Mouse (Mus musculus): Measurements from ENCODE around the gene Mfap2. TPM values are rescaled to one million over a fixed set of nuclear protein-coding genes. Genes with fewer than 3 reads are reported as not detected.

The Mfap2 gene
- polyA plus RNA-seq, 1 experiment from 2014 or later = 247 TPM

- H3K9ac ChIP-seq (ENCODE audit: low read length) = no peak overlapping the region
- 58% methylated on average over 9 of the region's 9 CpGs for WGBS
- peaks cover 2% of the 10 kb centered on the region; the same call in 1 of the 2 replicates for H3K36me3 ChIP-seq (ENCODE audit: control insufficient read depth, insufficient read depth, low read length)
- no peaks in the 10 kb centered on the region for H3K4me1 ChIP-seq (replicated peaks; ENCODE audit: control insufficient read depth, insufficient read depth)
- DNase-seq (ENCODE audit: low spot score) = no peak
- H3K27ac ChIP-seq (replicated peaks) = peak overlapping the region; percentile 70; the same call in 1 of the 2 replicates
- no peak overlapping the region for H3K4me2 ChIP-seq (replicated peaks; ENCODE audit: low read depth)
- H3K9me3 ChIP-seq (ENCODE audit: control insufficient read depth, low read length) = no peaks in the 10 kb centered on the region
- H3K4me3 ChIP-seq (ENCODE audit: low read depth, low read length) = no peak overlapping the region
- H3K27me3 ChIP-seq (ENCODE audit: control insufficient read depth, insufficient read depth, low read length) = no peaks in the 10 kb centered on the region
- no peak for ATAC-seq (ENCODE audit: low FRiP score, low TSS enrichment)
- TF ChIP-seq EP300 (optimal IDR thresholded peaks at IDR 0.05) (no peak), CTCF (IDR thresholded peaks at IDR 0.05; ENCODE audit: low read depth) (no peak)
Observed at GRCm38 (mm10) chr4:140963941-140964597, 46.1 kb upstream of the Mfap2 start.

GRCm38 (mm10) chr4:140964620-140965019, 45.6 kb upstream of the Mfap2 start:
- Histone ChIP-seq H3K27me3 (ENCODE audit: control insufficient read depth, insufficient read depth, low read length) (no peaks in the 10 kb centered on the region), H3K36me3 (ENCODE audit: control insufficient read depth, insufficient read depth, low read length) (peaks cover 2% of the 10 kb centered on the region; the same call in 1 of the 2 replicates), H3K9me3 (ENCODE audit: control insufficient read depth, low read length) (no peaks in the 10 kb centered on the region), H3K27ac (replicated peaks) (no peak overlapping the region), H3K4me1 (replicated peaks; ENCODE audit: control insufficient read depth, insufficient read depth) (no peaks in the 10 kb centered on the region), H3K9ac (ENCODE audit: low read length) (no peak overlapping the region), H3K4me2 (replicated peaks; ENCODE audit: low read depth) (no peak overlapping the region), H3K4me3 (ENCODE audit: low read depth, low read length) (no peak overlapping the region)
- TF ChIP-seq CTCF (IDR thresholded peaks at IDR 0.05; ENCODE audit: low read depth) (peak; percentile 92), EP300 (optimal IDR thresholded peaks at IDR 0.05) (no peak)
- DNase-seq (ENCODE audit: low spot score) (peak; percentile 74), ATAC-seq (ENCODE audit: low FRiP score, low TSS enrichment) (no peak)
- 14% methylated on average over 7 of the region's 7 CpGs for WGBS

DNA sequence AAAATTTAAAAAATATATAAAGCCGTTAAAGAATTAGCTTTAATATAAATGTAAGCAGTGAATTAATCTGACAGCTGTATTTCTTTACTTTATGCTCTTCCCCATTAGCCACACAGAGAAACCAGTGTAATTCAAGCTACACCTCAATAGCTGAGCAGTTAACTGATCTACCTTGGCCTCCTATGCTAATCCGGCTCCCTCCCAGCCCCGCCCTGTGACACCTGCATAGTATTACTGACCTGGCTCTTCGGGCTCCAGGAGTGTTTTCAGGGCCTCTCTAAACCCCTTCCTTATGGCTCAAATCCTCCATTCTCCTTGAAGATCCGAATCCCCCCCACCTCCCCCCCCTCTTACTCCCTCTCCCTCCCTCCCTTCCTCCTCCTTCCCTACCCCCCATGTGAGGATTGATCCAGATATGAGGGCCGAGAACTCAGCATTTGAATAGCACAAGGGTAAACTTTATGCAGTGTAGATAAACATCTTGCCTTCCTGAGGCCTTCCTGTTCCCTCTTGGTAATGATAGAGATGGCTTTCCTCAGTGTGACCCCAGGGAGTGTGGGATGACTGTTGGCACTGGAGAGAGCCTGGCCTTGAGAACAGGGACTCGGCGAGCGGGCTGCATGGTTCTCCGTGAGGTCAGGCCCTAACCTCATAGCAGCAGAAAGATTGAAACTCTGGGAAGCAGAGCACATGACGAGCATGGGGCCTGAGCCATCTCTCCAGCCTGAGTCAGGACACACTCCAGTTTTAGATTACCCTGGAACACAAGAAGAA, 42.6 kb upstream of the Mfap2 start:
- Histone ChIP-seq H3K9ac (ENCODE audit: low read length) (no peak overlapping the region), H3K36me3 (ENCODE audit: control insufficient read depth, insufficient read depth, low read length) (peaks cover 12% of the 10 kb centered on the region), H3K27ac (replicated peaks) (no peak overlapping the region), H3K4me3 (ENCODE audit: low read depth, low read length) (no peak overlapping the region), H3K9me3 (ENCODE audit: control insufficient read depth, low read length) (no peaks in the 10 kb centered on the region), H3K27me3 (ENCODE audit: control insufficient read depth, insufficient read depth, low read length) (no peaks in the 10 kb centered on the region), H3K4me1 (replicated peaks; ENCODE audit: control insufficient read depth, insufficient read depth) (no peaks in the 10 kb centered on the region), H3K4me2 (replicated peaks; ENCODE audit: low read depth) (no peak overlapping the region)
- TF ChIP-seq CTCF (IDR thresholded peaks at IDR 0.05; ENCODE audit: low read depth) (no peak), EP300 (optimal IDR thresholded peaks at IDR 0.05) (no peak)
- 70% methylated on average over 11 of the region's 11 CpGs for WGBS
- DNase-seq (ENCODE audit: low spot score) (no peak), ATAC-seq (ENCODE audit: low FRiP score, low TSS enrichment) (no peak)

DNA sequence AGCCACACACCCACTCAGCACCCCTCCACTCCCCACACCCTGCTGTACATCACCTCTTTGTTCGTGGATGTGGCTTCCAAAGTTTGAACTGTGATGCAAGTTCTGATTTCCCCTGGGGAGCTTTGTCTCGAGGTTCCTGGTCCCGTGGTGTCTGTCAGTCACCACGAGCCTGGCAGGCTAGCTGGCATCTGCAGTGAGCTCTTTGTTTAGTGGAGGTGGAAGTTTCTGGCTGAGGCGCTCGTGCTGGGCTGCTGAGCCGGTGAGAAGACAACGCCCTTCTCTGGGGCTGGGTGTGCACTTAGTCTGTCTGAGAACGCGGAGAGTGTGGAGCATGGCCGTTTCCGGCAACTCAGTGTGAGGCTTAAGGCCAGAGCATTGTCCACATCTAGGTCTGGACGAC, 38.5 kb upstream of the Mfap2 start:
- H3K4me2 ChIP-seq (replicated peaks; ENCODE audit: low read depth) = no peak overlapping the region
- no peaks in the 10 kb centered on the region for H3K4me1 ChIP-seq (replicated peaks; ENCODE audit: control insufficient read depth, insufficient read depth)
- DNase-seq (ENCODE audit: low spot score) (peak; percentile 35), ATAC-seq (ENCODE audit: low FRiP score, low TSS enrichment) (peak; percentile 52; the same call in 1 of the 2 replicates)
- H3K4me3 ChIP-seq (ENCODE audit: low read depth, low read length) = no peak overlapping the region
- peaks cover 33% of the 10 kb centered on the region for H3K36me3 ChIP-seq (ENCODE audit: control insufficient read depth, insufficient read depth, low read length)
- TF ChIP-seq CTCF (IDR thresholded peaks at IDR 0.05; ENCODE audit: low read depth) (no peak), EP300 (optimal IDR thresholded peaks at IDR 0.05) (no peak)
- no peaks in the 10 kb centered on the region for H3K27me3 ChIP-seq (ENCODE audit: control insufficient read depth, insufficient read depth, low read length)
- 74% methylated on average over 13 of the region's 13 CpGs for WGBS
- H3K9ac ChIP-seq (ENCODE audit: low read length) = no peak overlapping the region
- H3K9me3 ChIP-seq (ENCODE audit: control insufficient read depth, low read length) = no peaks in the 10 kb centered on the region
- H3K27ac ChIP-seq (replicated peaks) = no peak overlapping the region

DNA sequence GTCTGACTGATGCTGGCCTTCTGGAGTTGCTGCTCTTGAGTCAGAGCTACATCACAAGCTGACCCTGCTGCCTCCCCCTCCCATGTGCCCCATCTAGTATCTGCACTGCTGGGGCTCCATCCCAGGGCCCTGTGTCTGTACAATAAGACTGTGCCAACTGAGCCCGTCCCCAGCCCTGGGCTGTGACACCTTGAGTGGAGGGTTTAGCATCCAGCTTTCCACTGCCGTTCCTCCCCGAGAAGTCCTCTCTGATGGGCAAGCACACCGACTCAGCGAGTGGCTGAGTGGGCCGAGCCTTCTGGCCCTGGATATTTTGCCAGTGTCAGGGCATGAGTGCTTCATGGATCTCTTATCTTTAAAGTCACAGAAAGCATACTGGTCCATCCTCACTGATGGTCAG, 35.8 kb upstream of the Mfap2 start:
- Histone ChIP-seq H3K27ac (replicated peaks) (no peak overlapping the region), H3K27me3 (ENCODE audit: control insufficient read depth, insufficient read depth, low read length) (no peaks in the 10 kb centered on the region), H3K9me3 (ENCODE audit: control insufficient read depth, low read length) (no peaks in the 10 kb centered on the region), H3K4me1 (replicated peaks; ENCODE audit: control insufficient read depth, insufficient read depth) (no peaks in the 10 kb centered on the region), H3K4me3 (ENCODE audit: low read depth, low read length) (no peak overlapping the region), H3K9ac (ENCODE audit: low read length) (no peak overlapping the region), H3K4me2 (replicated peaks; ENCODE audit: low read depth) (no peak overlapping the region), H3K36me3 (ENCODE audit: control insufficient read depth, insufficient read depth, low read length) (peaks cover 36% of the 10 kb centered on the region)
- 96% methylated on average over 6 of the region's 6 CpGs for WGBS
- TF ChIP-seq EP300 (optimal IDR thresholded peaks at IDR 0.05) = no peak
- no peak for TF ChIP-seq CTCF (IDR thresholded peaks at IDR 0.05; ENCODE audit: low read depth)
- ATAC-seq (ENCODE audit: low FRiP score, low TSS enrichment) = no peak
- DNase-seq (ENCODE audit: low spot score) = no peak

DNA sequence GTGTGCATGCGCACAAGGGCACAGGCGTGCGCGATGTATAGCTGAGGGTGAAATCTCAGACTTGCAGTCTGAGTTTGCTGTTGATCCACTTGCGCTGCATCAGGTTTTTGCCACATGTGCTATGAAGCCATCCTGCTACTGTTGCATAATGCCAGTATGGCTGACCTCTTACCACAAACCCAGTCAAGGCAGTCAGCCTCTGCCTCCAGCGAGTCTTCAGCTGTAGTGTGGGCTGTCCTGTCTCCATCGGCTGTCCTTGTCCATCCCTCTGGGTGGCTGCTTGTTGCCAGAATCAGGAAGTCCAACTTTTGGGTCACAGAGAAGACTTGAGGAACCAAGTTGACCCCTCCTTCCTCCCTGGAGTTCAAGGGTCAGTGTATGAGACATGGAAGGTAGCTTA, 34.9 kb upstream of the Mfap2 start:
- Histone ChIP-seq H3K27ac (replicated peaks) (no peak overlapping the region), H3K4me2 (replicated peaks; ENCODE audit: low read depth) (no peak overlapping the region)
- no peak for DNase-seq (ENCODE audit: low spot score)

More for the DNA sequence above, 34.9 kb upstream of the Mfap2 start:
- Histone ChIP-seq H3K4me1 (replicated peaks; ENCODE audit: control insufficient read depth, insufficient read depth) (no peaks in the 10 kb centered on the region), H3K27me3 (ENCODE audit: control insufficient read depth, insufficient read depth, low read length) (no peaks in the 10 kb centered on the region), H3K9ac (ENCODE audit: low read length) (no peak overlapping the region), H3K9me3 (ENCODE audit: control insufficient read depth, low read length) (no peaks in the 10 kb centered on the region), H3K36me3 (ENCODE audit: control insufficient read depth, insufficient read depth, low read length) (peaks cover 39% of the 10 kb centered on the region), H3K4me3 (ENCODE audit: low read depth, low read length) (no peak overlapping the region)
- WGBS = 92% methylated on average over 7 of the region's 7 CpGs
- no peak for TF ChIP-seq CTCF (IDR thresholded peaks at IDR 0.05; ENCODE audit: low read depth)
- ATAC-seq (ENCODE audit: low FRiP score, low TSS enrichment) = no peak

All from stomach, postnatal 0 days (tissue).